Mouse (Mus musculus) small intestine, adult 2 months (tissue): Measurements from ENCODE around the gene Zcchc24.

Experiments used
- CTCF ChIP-seq: fragments of 200-500 bp; IDR thresholded peaks from 2 replicates; pipeline ENCODE4 v1.5.1; 2012; ENCODE audit warnings: low read depth, mild to moderate bottlenecking, control low read depth, inconsistent platforms, low read length, moderate library complexity, mixed read lengths; ENCODE audit not compliant: insufficient replicate concordance, insufficient read length; ENCODE audit errors: extremely low read depth
- POLR2A ChIP-seq: fragments of 200-500 bp; IDR thresholded peaks from 2 replicates; pipeline ENCODE4 v1.6.1; 2012; ENCODE audit warnings: low read depth, mild to moderate bottlenecking, control low read depth, inconsistent platforms, low read length, moderate library complexity

DNA sequence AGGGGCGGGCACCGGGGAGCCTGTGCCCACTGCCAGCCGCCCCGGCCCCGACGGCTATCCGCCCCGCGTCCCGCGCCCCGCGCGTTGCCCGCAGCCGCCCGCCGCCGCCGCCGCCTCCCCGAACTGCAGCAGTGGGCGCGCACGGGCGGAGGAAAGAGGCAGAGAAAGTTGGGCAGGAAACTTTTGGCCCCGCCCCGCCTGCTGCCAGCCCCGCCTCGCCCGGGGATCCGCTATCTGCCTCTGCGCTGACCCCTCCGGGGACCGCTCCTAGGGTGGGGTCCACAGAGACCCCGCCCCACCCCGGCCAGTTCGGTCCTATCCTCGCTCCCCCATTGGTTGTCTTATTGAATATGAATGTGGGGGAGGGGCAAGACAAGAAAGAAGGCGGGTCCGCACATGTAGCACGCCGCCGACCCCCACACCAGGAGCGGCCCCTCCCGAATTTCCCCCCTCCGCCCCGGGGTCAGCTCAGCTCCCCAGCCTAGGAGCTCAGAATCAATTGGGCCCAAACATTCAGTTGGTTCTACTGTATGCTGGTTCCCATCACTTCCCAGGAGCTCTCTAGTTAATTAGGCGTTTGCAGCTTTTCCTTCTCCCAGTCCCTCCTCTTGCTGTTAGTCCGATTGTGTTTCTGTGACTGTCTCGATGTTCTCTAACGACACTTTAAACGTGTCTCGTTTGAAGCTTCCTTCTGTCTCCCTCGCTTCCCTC lies at the start of gene Zcchc24:
- TF ChIP-seq CTCF: no peak
- no peak; the same call in 1 of the 2 replicates for TF ChIP-seq POLR2A
